Mouse (Mus musculus) MEL (cell line): ENCODE data around the gene Ube2e1. TPM values are rescaled to one million over a fixed set of nuclear protein-coding genes. Genes with fewer than 3 reads are reported as not detected.

Source experiments
- DNase-seq: peaks from one replicate; pipeline ENCODE4 v3.0.0; 2011; ENCODE audit warnings: low read depth, low spot score
- H3K27ac ChIP-seq: 2 replicates; pipeline ENCODE4 v1.5.1; 2012; ENCODE audit warnings: low read depth, mild to moderate bottlenecking, control low read depth, low read length, moderate library complexity; ENCODE audit not compliant: control insufficient read depth
- H3K27me3 ChIP-seq, 2 experiments: fragments of 150-350 bp in 1 of 2; sonication (generic) in 1 of 2; 2 replicates each; pipeline ENCODE4 v1.6.1; 2012; ENCODE audit warnings: low read length in 2 of 2, mild to moderate bottlenecking in 2 of 2, improper control_type of control experiment in 1 of 2, moderate library complexity in 1 of 2; ENCODE audit not compliant: insufficient read depth in 2 of 2, control insufficient read depth in 1 of 2
- H3K36me3 ChIP-seq, 2 experiments: 2 replicates each; pipeline ENCODE4 v1.6.1; 2012 to 2014; ENCODE audit warnings: low read length in 2 of 2, improper control_type of control experiment in 1 of 2, inconsistent platforms in 1 of 2, mild to moderate bottlenecking in 1 of 2; ENCODE audit not compliant: insufficient read depth in 2 of 2, control insufficient read depth in 1 of 2
- H3K4me1 ChIP-seq, 2 experiments: fragments of 150-350 bp in 1 of 2; sonication (generic) in 1 of 2; 2 replicates each; pipeline ENCODE4 v1.6.1; 2012; ENCODE audit warnings: low read length in 2 of 2, improper control_type of control experiment in 1 of 2, mild to moderate bottlenecking in 1 of 2; ENCODE audit not compliant: insufficient read depth in 2 of 2, control insufficient read depth in 1 of 2
- H3K4me3 ChIP-seq, 2 experiments: fragments of 150-350 bp in 1 of 2; sonication (generic) in 1 of 2; 2 replicates each; pipeline ENCODE4 v1.5.1; 2012; ENCODE audit warnings: low read depth in 2 of 2, low read length in 2 of 2, mild to moderate bottlenecking in 2 of 2, moderate library complexity in 2 of 2, control low read depth in 1 of 2, improper control_type of control experiment in 1 of 2; ENCODE audit not compliant: control insufficient read depth in 1 of 2, insufficient read depth in 1 of 2
- H3K79me2 ChIP-seq: 2 replicates; pipeline ENCODE4 v1.6.1; 2012; ENCODE audit warnings: mild to moderate bottlenecking, low read length, moderate library complexity; ENCODE audit not compliant: control insufficient read depth, poor library complexity, insufficient read depth
- H3K9ac ChIP-seq: 2 replicates; pipeline ENCODE4 v1.6.1; 2012; ENCODE audit warnings: low read depth, mild to moderate bottlenecking, control low read depth, low read length, moderate library complexity; ENCODE audit not compliant: control insufficient read depth, poor library complexity, severe bottlenecking
- H3K9me3 ChIP-seq: fragments of 150-350 bp; sonication (generic); replicated peaks from 2 replicates; pipeline ENCODE4 v1.6.1; 2012; ENCODE audit warnings: mild to moderate bottlenecking, low read length, improper control_type of control experiment, moderate library complexity; ENCODE audit not compliant: insufficient read depth
- BHLHE40 ChIP-seq: IDR thresholded peaks from 2 replicates; pipeline ENCODE4 v1.6.1; 2012; ENCODE audit warnings: low read depth, mild to moderate bottlenecking, inconsistent platforms, low read length, improper control_type of control experiment, borderline replicate concordance
- CHD1 ChIP-seq: IDR thresholded peaks from 2 replicates; pipeline ENCODE4 v1.6.1; 2012; ENCODE audit warnings: low read depth, mild to moderate bottlenecking, inconsistent platforms, low read length, improper control_type of control experiment
- CHD2 ChIP-seq: IDR thresholded peaks from 2 replicates; pipeline ENCODE4 v1.6.1; 2011; ENCODE audit warnings: low read length, improper control_type of control experiment
- CTCF ChIP-seq, 3 experiments: IDR thresholded peaks in 2 of 3; conservative IDR thresholded peaks in 1 of 3; 2 replicates each; pipeline ENCODE4 v1.5.1; 2011 to 2012; ENCODE audit warnings: low read length in 3 of 3, low read depth in 2 of 3, mild to moderate bottlenecking in 2 of 3, improper control_type of control experiment in 1 of 3, inconsistent platforms in 1 of 3, mixed read lengths in 1 of 3, moderate library complexity in 1 of 3; ENCODE audit not compliant: control insufficient read depth in 1 of 3, insufficient read depth in 1 of 3, poor library complexity in 1 of 3, severe bottlenecking in 1 of 3
- ELF1 ChIP-seq: IDR thresholded peaks from 2 replicates; pipeline ENCODE4 v1.6.1; 2014; ENCODE audit warnings: low read depth, mild to moderate bottlenecking, inconsistent platforms, low read length, improper control_type of control experiment, moderate library complexity
- ETS1 ChIP-seq: IDR thresholded peaks from 2 replicates; pipeline ENCODE4 v1.6.1; 2012; ENCODE audit warnings: low read depth, mild to moderate bottlenecking, inconsistent platforms, low read length, improper control_type of control experiment, moderate library complexity
- HCFC1 ChIP-seq: IDR thresholded peaks from 2 replicates; pipeline ENCODE4 v1.6.1; 2012; ENCODE audit warnings: low read depth, mild to moderate bottlenecking, inconsistent platforms, low read length, improper control_type of control experiment, moderate library complexity
- JUND ChIP-seq: IDR thresholded peaks from 2 replicates; pipeline ENCODE4 v1.6.1; 2011; ENCODE audit warnings: low read depth, mild to moderate bottlenecking, improper control_type of control experiment, low read length
- MAFK ChIP-seq: IDR thresholded peaks from 2 replicates; pipeline ENCODE4 v1.6.1; 2011; ENCODE audit warnings: low read depth, mild to moderate bottlenecking, low read length, improper control_type of control experiment, borderline replicate concordance
- MYB ChIP-seq: IDR thresholded peaks from 2 replicates; pipeline ENCODE4 v1.6.1; 2011; ENCODE audit warnings: mild to moderate bottlenecking, low read depth, low read length, improper control_type of control experiment
- NELFE ChIP-seq: IDR thresholded peaks from 2 replicates; pipeline ENCODE4 v1.6.1; 2011; ENCODE audit warnings: low read depth, low read length, improper control_type of control experiment
- POLR2AphosphoS5 ChIP-seq: IDR thresholded peaks from 2 replicates; pipeline ENCODE4 v1.6.1; 2012; ENCODE audit warnings: low read depth, borderline replicate concordance, mild to moderate bottlenecking, inconsistent platforms, low read length, moderate library complexity, mixed read lengths
- RAD21 ChIP-seq: IDR thresholded peaks from 2 replicates; pipeline ENCODE4 v1.6.1; 2011; ENCODE audit warnings: mild to moderate bottlenecking, low read depth, low read length, improper control_type of control experiment
- RCOR1 ChIP-seq: IDR thresholded peaks from 2 replicates; pipeline ENCODE4 v1.6.1; 2012; ENCODE audit warnings: low read depth, mild to moderate bottlenecking, inconsistent platforms, low read length, improper control_type of control experiment
- TAL1 ChIP-seq: IDR thresholded peaks from 2 replicates; pipeline ENCODE4 v1.6.1; 2012; ENCODE audit warnings: mild to moderate bottlenecking, inconsistent platforms, low read length, moderate library complexity, mixed read lengths
- TBP ChIP-seq: IDR thresholded peaks from 2 replicates; pipeline ENCODE4 v1.8.0; 2011; ENCODE audit warnings: low read depth, low read length, improper control_type of control experiment
- UBTF ChIP-seq: IDR thresholded peaks from 2 replicates; pipeline ENCODE4 v1.6.1; 2012; ENCODE audit warnings: low read depth, mild to moderate bottlenecking, inconsistent platforms, low read length, improper control_type of control experiment, moderate library complexity, borderline replicate concordance; ENCODE audit not compliant: insufficient read depth
- USF1 ChIP-seq: IDR thresholded peaks from 2 replicates; pipeline ENCODE4 v1.6.1; 2014; ENCODE audit warnings: low read depth, mild to moderate bottlenecking, inconsistent platforms, low read length, improper control_type of control experiment, moderate library complexity
- USF2 ChIP-seq, 2 experiments: IDR thresholded peaks; 2 replicates each; pipeline ENCODE4 v1.6.1; 2011 to 2012; ENCODE audit warnings: improper control_type of control experiment in 2 of 2, low read length in 2 of 2, borderline replicate concordance in 1 of 2, inconsistent platforms in 1 of 2, low read depth in 1 of 2, mild to moderate bottlenecking in 1 of 2; ENCODE audit not compliant: insufficient read depth in 1 of 2
- ZKSCAN1 ChIP-seq: IDR thresholded peaks from 2 replicates; pipeline ENCODE4 v1.6.1; 2012; ENCODE audit warnings: low read depth, mild to moderate bottlenecking, inconsistent platforms, low read length, improper control_type of control experiment, moderate library complexity
- ZNF384 ChIP-seq: IDR thresholded peaks from 2 replicates; pipeline ENCODE4 v1.6.1; 2012; ENCODE audit warnings: low read depth, mild to moderate bottlenecking, inconsistent platforms, low read length, improper control_type of control experiment
- polyA plus RNA-seq, 2 experiments: library from polyadenylated mRNA; stranded (reverse) in 1 of 2; unstranded in 1 of 2; fragments of >175 nt in 1 of 2; fragments of >200 nt in 1 of 2; gene quantifications; 2 replicates each; pipeline versions ENCODE4 v1.2.1 to v1.2.4; 2012; ENCODE audit warnings: low replicate concordance in 2 of 2, low read depth in 1 of 2; ENCODE audit not compliant: insufficient read length in 2 of 2, insufficient read depth in 1 of 2, missing spikeins in 1 of 2
- total RNA-seq: library from RNA; depleted of rRNA; stranded (reverse); fragments of 300-350 nt; gene quantifications from 2 replicates; pipeline ENCODE4 v1.2.3, GENCODE M21; 2012

The Ube2e1 gene
- total and polyA plus RNA-seq, 3 experiments = 43.0 to 246 (median 240) TPM

GRCm38 (mm10) chr14:18364321-18364720 is 32.7 kb upstream of the Ube2e1 start:
- Histone ChIP-seq H3K9ac (no peak overlapping the region), H3K27me3 (no peaks in the 10 kb centered on the region; a peak in 1 of 4 replicates), H3K4me1 (no peaks in the 10 kb centered on the region), H3K79me2 (no peaks in the 10 kb centered on the region), H3K9me3 (no peaks in the 10 kb centered on the region), H3K27ac (no peak overlapping the region), H3K36me3 (no peaks in the 10 kb centered on the region), H3K4me3 (no peak overlapping the region)
- DNase-seq = no peak
- no peak for TF ChIP-seq USF2 (IDR thresholded peaks at IDR 0.05; ENCODE audit: borderline replicate concordance in 1 of 2, insufficient read depth in 1 of 2, low read depth in 1 of 2, low read length in 2 of 2)
- no peak for TF ChIP-seq UBTF
- no peak for TF ChIP-seq RAD21

- H3K36me3 ChIP-seq = no peaks in the 10 kb centered on the region
- H3K9me3 ChIP-seq = no peaks in the 10 kb centered on the region
- no peaks in the 10 kb centered on the region for H3K4me1 ChIP-seq
- no peak overlapping the region for H3K27ac ChIP-seq
- DNase-seq = no peak
- H3K27me3 ChIP-seq = no peaks in the 10 kb centered on the region
- no peak for TF ChIP-seq ETS1
- TF ChIP-seq HCFC1 = no peak
- TF ChIP-seq MYB = no peak
- no peak for TF ChIP-seq USF1
- TF ChIP-seq ZKSCAN1 = no peak
- TF ChIP-seq TBP = no peak
- no peak for TF ChIP-seq CTCF (IDR thresholded peaks at IDR 0.05 in 2 of 3, conservative IDR thresholded peaks at IDR 0.05 in 1 of 3; ENCODE audit: control insufficient read depth in 1 of 3, insufficient read depth in 1 of 3, low read depth in 2 of 3, low read length in 3 of 3, poor library complexity in 1 of 3, severe bottlenecking in 1 of 3)
- TF ChIP-seq CHD2 = no peak
- no peak for TF ChIP-seq NELFE
- TF ChIP-seq MAFK = no peak
- TF ChIP-seq ZNF384 = no peak
- no peak for TF ChIP-seq POLR2AphosphoS5
- TF ChIP-seq ELF1 = no peak
- TF ChIP-seq RCOR1 = no peak
- TF ChIP-seq CHD1 = no peak
- TF ChIP-seq BHLHE40 = no peak
- TF ChIP-seq JUND = no peak
- TF ChIP-seq TAL1 = no peak
- no peak for TF ChIP-seq RAD21
- TF ChIP-seq, all 39 proteins: peak for 0
- H3K4me3 ChIP-seq = no peak overlapping the region
- no peak overlapping the region for H3K9ac ChIP-seq
- no peaks in the 10 kb centered on the region for H3K79me2 ChIP-seq
These were observed 24.8 kb upstream of the Ube2e1 start for GRCm38 (mm10) chr14:18356442-18356841.
